Mouse (Mus musculus) intestine, postnatal 0 days (tissue): ENCODE results near the gene Ccdc85a. TPM values are rescaled to one million over a fixed set of nuclear protein-coding genes. Genes with fewer than 3 reads are reported as not detected.
"Not testable (repeated sequence)": the region's sequence is repeated elsewhere in the genome, so short reads cannot be mapped to it uniquely, and the experiment has no call there.

ENCODE experiments used
- ATAC-seq: fragments of 200-750 bp; cut with Nextera tagmentation; 2 replicates; pipeline ENCODE4 v1.8.0; 2017; ENCODE audit warnings: mild to moderate bottlenecking, moderate TSS enrichment, moderate library complexity
- H3K27ac ChIP-seq: fragments of 300-500 bp; sonication (generic); 2 replicates; pipeline ENCODE4 v1.5.1; 2014; ENCODE audit warnings: mild to moderate bottlenecking, low read depth, low read length, moderate library complexity
- H3K27me3 ChIP-seq: fragments of 300-500 bp; sonication (generic); replicated peaks from 2 replicates; pipeline ENCODE4 v1.6.1; 2014; ENCODE audit warnings: low read length, mixed read lengths; ENCODE audit not compliant: control insufficient read depth, insufficient read depth
- H3K36me3 ChIP-seq: fragments of 300-500 bp; sonication (generic); 2 replicates; pipeline ENCODE4 v1.6.1; 2014; ENCODE audit warnings: mild to moderate bottlenecking, moderate library complexity; ENCODE audit not compliant: control insufficient read depth, insufficient read depth
- H3K4me1 ChIP-seq: fragments of 300-500 bp; sonication (generic); replicated peaks from 2 replicates; pipeline ENCODE4 v1.6.1; 2014; ENCODE audit warnings: antibody characterized with exemption, low read length, mixed read lengths; ENCODE audit not compliant: control insufficient read depth, insufficient read depth
- H3K4me2 ChIP-seq: fragments of 300-500 bp; sonication (generic); replicated peaks from 2 replicates; pipeline ENCODE4 v1.6.1; 2014; ENCODE audit warnings: low read depth, mild to moderate bottlenecking, moderate library complexity
- H3K4me3 ChIP-seq: fragments of 300-500 bp; sonication (generic); 2 replicates; pipeline ENCODE4 v1.5.1; 2014; ENCODE audit warnings: low read depth, low read length
- H3K9ac ChIP-seq: fragments of 300-500 bp; sonication (generic); 2 replicates; pipeline ENCODE4 v1.6.1; 2014; ENCODE audit warnings: mild to moderate bottlenecking, low read depth, low read length
- H3K9me3 ChIP-seq: fragments of 300-500 bp; sonication (generic); 2 replicates; pipeline ENCODE4 v1.6.1; 2016; ENCODE audit warnings: mixed run types; ENCODE audit not compliant: control insufficient read depth
- CTCF ChIP-seq: sonication (generic); IDR thresholded peaks from 2 replicates; pipeline ENCODE4 v1.5.1; 2016; ENCODE audit warnings: low read depth, mild to moderate bottlenecking, control low read depth, antibody characterized with exemption, moderate library complexity
- WGBS: fragments of 180-500 bp; shearing (Covaris S2); extraction: QIAGEN DNeasy Blood & Tissue Kit; methylation state at CpG from one replicate; pipeline ENCODE4 v1.1.7; 2014; 5-methylcytosine and 5-hydroxymethylcytosine counted together
- polyA plus RNA-seq: library from polyadenylated mRNA; unstranded; fragments of >200 nt; fragmentation: Nextera tagmentation; extraction: Ambion mirVana; gene quantifications from 2 replicates; pipeline ENCODE4 v1.2.1, GENCODE M21; 2015

Gene Ccdc85a
- polyA plus RNA-seq, 1 experiment from 2014 or later: 0.53 TPM

DNA sequence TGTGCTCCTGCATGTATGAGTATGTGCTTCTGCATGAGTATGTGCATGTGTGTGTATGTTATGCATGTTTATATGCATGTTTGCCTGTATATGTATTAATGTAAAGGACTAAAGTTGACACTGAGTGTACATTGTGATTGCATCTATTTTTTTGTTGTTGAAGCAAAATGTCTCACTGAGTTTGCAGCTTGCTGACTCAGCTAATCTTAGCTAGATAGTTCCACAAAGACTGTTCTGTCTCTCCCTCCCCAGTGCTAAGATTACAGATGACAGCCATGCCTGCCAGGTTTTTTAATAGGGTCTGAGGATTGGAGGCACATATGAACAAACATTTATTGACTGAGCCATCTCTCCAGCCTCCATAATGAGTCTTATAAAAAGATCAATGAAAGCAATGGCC, 209.5 kb downstream of the Ccdc85a start:
- H3K9ac ChIP-seq: no peak overlapping the region
- H3K4me2 ChIP-seq: no peak overlapping the region
- no peak overlapping the region for H3K27ac ChIP-seq
- H3K9me3 ChIP-seq: no peaks in the 10 kb centered on the region
- no peak for ATAC-seq
- no peaks in the 10 kb centered on the region for H3K27me3 ChIP-seq
- no peaks in the 10 kb centered on the region for H3K4me1 ChIP-seq
- no peak for TF ChIP-seq CTCF
- no peak overlapping the region for H3K4me3 ChIP-seq
- no peaks in the 10 kb centered on the region for H3K36me3 ChIP-seq

GRCm38 (mm10) chr11:28371381-28371780, 212.7 kb downstream of the Ccdc85a start:
- H3K4me3 ChIP-seq, H3K4me1 ChIP-seq, H3K36me3 ChIP-seq, ATAC-seq, H3K9me3 ChIP-seq, H3K27me3 ChIP-seq, H3K9ac ChIP-seq, H3K4me2 ChIP-seq, H3K27ac ChIP-seq: not testable (repeated sequence)
- 46% methylated on average over 5 of the region's 5 CpGs for WGBS

DNA sequence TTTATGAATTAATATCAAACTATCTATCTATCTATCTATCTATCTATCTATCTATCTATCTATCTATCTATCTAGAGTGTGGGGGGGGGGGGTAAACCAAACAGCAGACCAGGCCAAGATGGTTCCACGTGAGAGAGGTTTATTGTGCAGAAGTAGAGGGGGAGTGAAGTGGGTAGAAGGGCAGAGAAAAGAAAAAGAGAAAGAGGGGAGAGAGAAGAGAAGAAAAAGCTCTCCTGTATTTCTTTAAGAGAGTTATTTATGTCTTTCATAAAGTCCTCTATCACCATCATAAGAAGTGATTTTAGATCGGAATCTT, 218.2 kb downstream of the Ccdc85a start:
- no peak for TF ChIP-seq CTCF
- Histone ChIP-seq H3K9ac (no peak overlapping the region), H3K27ac (no peak overlapping the region), H3K27me3 (no peaks in the 10 kb centered on the region), H3K4me1 (no peaks in the 10 kb centered on the region), H3K9me3 (no peaks in the 10 kb centered on the region), H3K4me3 (no peak overlapping the region; the same call in 1 of the 2 replicates), H3K36me3 (no peaks in the 10 kb centered on the region), H3K4me2 (peak overlapping the region; percentile 63; the same call in 1 of the 2 replicates)
- WGBS: 60% methylated on average over 2 of the region's 2 CpGs
- no peak for ATAC-seq

DNA sequence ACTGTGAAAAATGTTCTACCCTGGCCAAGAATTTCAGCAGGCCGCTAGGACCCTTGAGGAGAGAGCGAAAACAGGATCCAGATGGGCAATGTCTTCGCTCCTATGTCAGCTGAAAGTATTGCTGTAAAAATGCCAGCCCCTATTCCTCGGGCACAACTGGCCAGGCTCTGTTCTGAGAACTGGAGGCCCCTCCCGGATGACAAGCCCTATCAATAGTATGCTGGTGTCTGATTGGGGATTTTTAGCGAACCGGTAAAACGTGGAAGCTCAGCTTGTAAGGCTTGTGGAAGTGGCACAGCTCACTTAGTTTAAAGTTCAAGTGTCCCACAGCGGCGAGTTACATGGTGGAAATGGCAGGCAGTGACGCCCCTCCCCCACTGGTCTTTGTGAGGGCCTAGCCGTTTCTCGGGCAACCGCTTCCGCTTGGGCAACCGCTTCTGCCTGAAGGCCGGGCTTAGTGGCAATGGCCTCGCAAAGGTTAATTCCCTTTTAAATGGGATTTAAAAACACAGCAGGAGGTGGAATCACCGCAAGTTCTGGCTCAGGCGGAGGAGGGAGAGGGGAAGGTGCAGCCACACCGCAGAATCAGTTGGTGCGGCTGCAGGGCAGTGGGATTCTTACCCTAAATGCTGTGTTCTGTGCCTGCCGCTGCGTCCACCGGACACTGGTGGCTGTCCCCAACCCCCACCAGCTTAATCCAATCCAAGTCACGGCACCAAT, 218.8 kb downstream of the Ccdc85a start:
- 0 out of 2 replicates have a peak, but pooled peaks have one; percentile 25 for ATAC-seq
- H3K9ac ChIP-seq: peak overlapping the region; percentile 34; the same call in 1 of the 2 replicates
- no peaks in the 10 kb centered on the region for H3K9me3 ChIP-seq
- no peaks in the 10 kb centered on the region for H3K36me3 ChIP-seq
- H3K27me3 ChIP-seq: no peaks in the 10 kb centered on the region
- H3K4me3 ChIP-seq: peak overlapping the region; percentile 29
- TF ChIP-seq CTCF: no peak
- no peak overlapping the region for H3K27ac ChIP-seq
- H3K4me2 ChIP-seq: peak overlapping the region; percentile 63
- H3K4me1 ChIP-seq: no peaks in the 10 kb centered on the region
- WGBS: 17% methylated on average over 26 of the region's 26 CpGs

- H3K4me2 ChIP-seq: no peak overlapping the region
- H3K36me3 ChIP-seq: no peaks in the 10 kb centered on the region
- WGBS: 89% methylated on average over 2 of the region's 2 CpGs
- no peak overlapping the region for H3K27ac ChIP-seq
- no peak overlapping the region for H3K9ac ChIP-seq
- no peak for ATAC-seq
- no peaks in the 10 kb centered on the region for H3K27me3 ChIP-seq
- no peak for TF ChIP-seq CTCF
- no peak overlapping the region for H3K4me3 ChIP-seq
- no peaks in the 10 kb centered on the region for H3K4me1 ChIP-seq
- no peaks in the 10 kb centered on the region for H3K9me3 ChIP-seq
Measured at GRCm38 (mm10) chr11:28343465-28343864, 240.7 kb downstream of the Ccdc85a start.

DNA sequence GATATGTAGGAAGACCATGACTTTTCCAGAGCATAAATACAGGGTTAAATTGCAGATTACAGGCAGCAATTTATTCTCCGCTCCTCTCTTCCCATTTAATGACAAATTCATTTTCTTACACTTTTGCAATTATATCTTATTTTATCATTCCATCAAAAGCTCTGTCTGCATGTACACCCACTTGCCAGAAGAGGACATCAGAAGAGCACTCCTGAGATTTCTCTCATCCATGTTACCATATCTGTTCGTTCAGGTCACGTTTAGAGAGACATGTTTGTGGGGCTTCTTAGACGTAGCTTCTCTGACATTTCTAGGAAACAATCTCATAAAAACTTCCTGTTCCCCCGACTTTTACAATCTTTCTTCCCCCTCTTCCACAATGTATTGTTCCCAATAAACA, 242.2 kb downstream of the Ccdc85a start:
- H3K36me3 ChIP-seq: no peaks in the 10 kb centered on the region
- 0 out of 2 replicates have a peak, but pooled peaks have one; percentile 8 for TF ChIP-seq CTCF
- H3K4me2 ChIP-seq: no peak overlapping the region
- no peaks in the 10 kb centered on the region for H3K9me3 ChIP-seq
- no peak overlapping the region for H3K9ac ChIP-seq
- H3K27ac ChIP-seq: no peak overlapping the region
- no peaks in the 10 kb centered on the region for H3K27me3 ChIP-seq
- no peaks in the 10 kb centered on the region for H3K4me1 ChIP-seq
- H3K4me3 ChIP-seq: no peak overlapping the region
- ATAC-seq: no peak
- 73% methylated on average over 5 of the region's 5 CpGs for WGBS

GRCm38 (mm10) chr11:28339224-28340150, 244.6 kb downstream of the Ccdc85a start, which contains the start of gene Gm6685:
Gm6685 (minus strand) TSS chr11:28339867.
- H3K36me3 ChIP-seq, H3K9me3 ChIP-seq, ATAC-seq, H3K27me3 ChIP-seq, H3K9ac ChIP-seq, H3K4me3 ChIP-seq, H3K4me2 ChIP-seq, H3K4me1 ChIP-seq, H3K27ac ChIP-seq: not testable (repeated sequence)
- 92% methylated on average over 41 of the region's 45 CpGs for WGBS
